Mouse (Mus musculus) kidney, adult 8-10 months (tissue): ENCODE measurements around the gene Prss12.

Source experiments
- DNase-seq, 2 experiments: peaks; one replicate each; pipeline ENCODE4 v3.0.0; 2022

Prss12 gene

DNA sequence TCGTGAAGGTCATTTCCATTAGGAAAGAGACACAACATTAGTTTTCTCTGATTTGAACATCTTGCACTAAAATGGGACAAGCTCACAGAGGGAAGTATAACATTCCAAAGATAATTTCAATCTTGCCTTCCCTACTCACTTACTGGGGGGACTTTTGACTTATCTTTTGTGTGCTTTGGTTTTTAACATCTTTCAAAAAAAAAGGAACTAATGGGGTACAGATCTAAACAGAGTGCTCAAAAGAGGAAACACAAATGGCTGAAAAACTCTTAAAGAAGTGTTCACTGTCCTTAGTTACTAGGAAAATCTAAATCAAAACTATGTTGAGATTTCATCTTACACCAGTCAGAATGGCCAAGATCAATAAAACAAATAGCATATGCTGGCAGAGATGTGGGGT lies 90.6 kb downstream of the Prss12 start:
- no peak for DNase-seq

DNA sequence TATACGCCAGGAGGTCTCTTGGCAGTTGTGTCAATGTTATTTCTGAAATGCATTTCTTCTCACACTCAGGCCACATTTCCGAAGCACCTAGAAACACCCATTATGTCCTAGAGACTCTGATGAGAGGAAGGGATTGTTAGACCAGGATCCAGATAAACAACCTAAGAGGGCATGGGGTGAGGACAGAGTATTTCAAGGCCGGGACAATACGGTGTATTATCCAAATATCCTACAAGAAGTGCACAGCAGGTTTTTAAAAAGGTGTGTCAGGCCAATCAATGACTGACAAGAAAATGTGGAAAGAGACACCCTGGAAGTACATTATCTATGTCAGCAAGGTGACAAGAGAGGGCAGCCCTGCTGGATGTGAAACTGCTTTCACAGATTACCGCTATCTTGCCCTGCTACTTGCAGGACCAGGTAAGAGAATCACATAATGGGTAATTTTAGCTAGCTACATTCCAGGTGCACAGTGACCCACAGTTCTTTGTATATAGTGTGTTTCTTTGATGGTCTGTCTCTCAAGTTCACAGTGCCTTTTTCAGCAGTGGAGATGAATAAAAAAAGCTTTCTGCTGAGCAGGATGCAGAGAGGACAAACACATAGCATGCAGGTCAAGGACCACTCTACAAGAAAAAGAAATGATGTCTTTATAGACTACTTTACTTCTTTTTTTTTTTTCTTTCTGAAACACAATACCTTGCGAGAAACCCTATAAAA lies 97.0 kb downstream of the Prss12 start:
- DNase-seq, result no peak

DNA sequence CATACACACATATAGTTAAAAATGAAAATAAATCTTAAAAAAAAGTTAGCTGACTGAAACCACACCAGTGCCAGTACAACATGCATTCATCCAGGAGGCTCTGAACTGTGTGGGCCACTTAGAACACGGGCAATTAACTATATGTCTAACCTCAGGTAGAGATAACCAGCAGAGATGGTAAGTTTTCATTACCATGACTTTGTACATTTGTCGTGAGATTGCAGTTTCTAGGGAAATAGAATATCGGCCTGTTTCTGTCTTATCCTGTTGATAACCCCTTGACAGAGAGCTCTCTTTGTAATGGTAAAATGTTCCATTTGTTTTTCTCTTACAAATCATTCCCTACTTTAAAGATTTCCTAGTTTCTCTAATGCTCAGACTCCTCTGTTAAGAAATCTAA lies 103.8 kb downstream of the Prss12 start:
- no peak for DNase-seq

DNA sequence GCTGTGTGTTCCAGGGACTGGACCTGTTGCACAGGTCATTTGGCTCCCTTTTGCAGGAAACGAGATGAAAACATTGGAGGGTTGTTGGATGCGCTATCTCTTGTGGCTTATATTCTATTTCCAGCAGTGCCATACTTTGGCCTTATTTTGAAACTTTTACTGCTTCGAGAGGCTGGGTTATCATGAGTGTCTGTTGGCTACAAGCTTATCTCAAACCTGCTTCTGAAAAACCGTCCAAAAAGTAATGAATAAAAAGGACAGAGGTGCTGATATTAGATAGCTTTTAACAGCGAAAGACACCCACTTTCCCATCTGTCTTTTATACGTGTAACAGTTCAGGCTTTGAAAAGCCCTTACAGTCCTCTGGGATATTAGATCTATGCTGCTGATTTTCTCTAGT lies 107.2 kb downstream of the Prss12 start:
- DNase-seq, result no peak

DNA sequence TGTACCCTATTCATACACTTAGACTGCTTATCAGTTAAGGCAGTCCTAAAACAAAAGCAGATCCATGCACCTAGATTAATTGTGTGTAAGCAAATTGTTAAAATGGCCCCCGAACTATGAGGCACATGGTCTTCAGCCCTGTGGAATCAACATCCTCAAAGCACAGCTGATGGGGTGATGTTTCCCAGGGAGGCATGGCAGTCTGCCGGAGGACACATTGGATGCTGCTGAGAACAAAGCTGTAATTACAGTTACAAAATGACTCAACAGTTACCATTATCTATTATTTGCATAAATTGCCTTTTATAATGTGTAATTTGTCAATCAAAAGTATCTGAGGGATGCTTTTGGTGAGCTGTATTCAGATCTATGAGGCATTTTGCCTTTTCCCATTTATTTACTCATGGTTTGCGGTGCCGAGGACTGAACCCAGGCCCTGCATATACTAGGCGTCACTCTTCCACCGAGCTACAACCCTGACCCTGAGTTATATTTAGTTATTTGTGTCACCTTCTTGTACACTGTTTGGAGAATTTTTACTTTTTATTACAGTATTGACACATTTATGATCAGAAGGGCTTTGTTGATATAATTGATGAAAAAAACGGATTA lies 108.6 kb downstream of the Prss12 start:
- DNase-seq, result no peak
